15 mouse cellular contexts compared by ENCODE assay signal in the genomic region with DNA sequence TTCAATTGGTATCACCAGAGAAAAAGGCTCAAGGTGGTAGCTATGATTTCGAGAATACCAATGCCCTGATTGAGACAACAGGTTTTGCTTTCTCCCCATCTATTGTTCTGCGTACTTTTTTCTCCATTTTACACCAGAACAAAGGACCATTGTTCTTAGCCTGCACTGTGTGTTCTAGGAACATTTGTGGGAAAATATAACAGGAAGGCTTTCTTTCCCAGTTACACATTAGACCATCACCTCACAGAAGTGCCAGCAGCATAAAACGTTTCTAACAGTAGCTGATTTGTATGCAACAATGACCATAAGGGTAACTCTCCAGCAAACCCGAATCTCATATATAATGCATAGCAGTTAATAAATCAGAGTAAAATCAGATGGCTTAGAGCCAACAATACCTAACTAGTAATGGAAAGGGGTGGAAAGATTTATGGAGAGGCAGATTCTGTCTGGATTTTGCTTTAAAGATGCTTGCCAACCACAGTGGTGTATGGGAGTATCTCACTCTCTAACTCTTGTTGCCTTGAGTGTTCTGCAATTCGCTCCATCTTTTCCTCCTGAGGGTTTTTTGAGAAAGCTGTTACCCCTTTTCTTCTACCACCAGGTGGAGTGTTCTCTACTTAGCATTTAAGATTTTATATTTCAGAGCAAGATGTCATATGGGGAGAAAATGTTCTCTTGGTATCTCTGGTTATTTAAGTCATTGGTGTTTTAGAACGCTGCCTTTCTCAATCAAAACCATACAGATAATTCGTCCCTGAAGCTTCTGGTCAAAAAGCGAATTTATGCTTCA.
DNase-seq lines count a peak whose midpoint lies in the region; ATAC-seq and TF ChIP-seq lines count a peak whose summit lies in the region.
"Had no signal": no experiment of that assay in that cellular context is flagged by ENCODE, and none has a peak within 500 bp of the region (broad histone marks: within the 10 kb centered on the region; RNA-seq: fewer than 3 reads in every experiment).

No protein-coding gene starts in this region.

- H3K27me3 ChIP-seq in intestine, postnatal 0 days (replicated peaks; ENCODE audit: control insufficient read depth, insufficient read depth, low read length), result no peaks in the 10 kb centered on the region
- no peaks in the 10 kb centered on the region for H3K27me3 ChIP-seq in intestine, embryonic 16.5 days (replicated peaks; ENCODE audit: control insufficient read depth, insufficient read depth, low read length)
- no peaks in the 10 kb centered on the region for H3K27me3 ChIP-seq in lung, postnatal 0 days (replicated peaks; ENCODE audit: insufficient read depth, low read length)
- 0 out of 2 replicates have a peak, but pooled peaks cover 3% of the 10 kb centered on the region for H3K27me3 ChIP-seq in embryonic facial prominence, embryonic 14.5 days (replicated peaks; ENCODE audit: control insufficient read depth, insufficient read depth, low read length)

- H3K4me2 ChIP-seq in intestine, postnatal 0 days (replicated peaks; ENCODE audit: low read depth), result no peak overlapping the region
- no peak overlapping the region for H3K4me2 ChIP-seq in intestine, embryonic 16.5 days (ENCODE audit: low read depth, low read length)
- H3K4me2 ChIP-seq in lung, postnatal 0 days (replicated peaks; ENCODE audit: low read depth, low read length), result no peak overlapping the region
- H3K4me2 ChIP-seq in embryonic facial prominence, embryonic 14.5 days (ENCODE audit: low read depth, low read length), result no peak overlapping the region

- H3K4me3 ChIP-seq in intestine, postnatal 0 days (ENCODE audit: low read depth, low read length), result no peak overlapping the region
- no peak overlapping the region for H3K4me3 ChIP-seq in intestine, embryonic 16.5 days (ENCODE audit: low read length)
- H3K4me3 ChIP-seq in lung, postnatal 0 days (ENCODE audit: low read depth, low read length), result no peak overlapping the region
- no peak overlapping the region for H3K4me3 ChIP-seq in embryonic facial prominence, embryonic 14.5 days (ENCODE audit: low read depth, low read length)

- no peak overlapping the region for H3K27ac ChIP-seq in intestine, postnatal 0 days (ENCODE audit: low read depth, low read length)
- H3K27ac ChIP-seq in intestine, embryonic 16.5 days (ENCODE audit: low read length), result no peak overlapping the region
- H3K27ac ChIP-seq in lung, postnatal 0 days (ENCODE audit: low read length), result no peak overlapping the region
- H3K27ac ChIP-seq in embryonic facial prominence, embryonic 14.5 days (replicated peaks; ENCODE audit: low read depth, low read length), result no peak overlapping the region
- H3K27ac ChIP-seq: liver, embryonic 14.5 days; macrophage had no signal

- H3K9ac ChIP-seq in intestine, postnatal 0 days (ENCODE audit: low read depth, low read length), result no peak overlapping the region
- H3K9ac ChIP-seq in intestine, embryonic 16.5 days (ENCODE audit: low read depth, low read length), result no peak overlapping the region
- H3K9ac ChIP-seq in lung, postnatal 0 days (replicated peaks; ENCODE audit: low read depth), result no peak overlapping the region
- no peak overlapping the region for H3K9ac ChIP-seq in embryonic facial prominence, embryonic 14.5 days (ENCODE audit: low read depth, low read length)
- H3K9ac ChIP-seq: liver, embryonic 14.5 days had no signal

- H3K4me1 ChIP-seq in intestine, postnatal 0 days (replicated peaks; ENCODE audit: control insufficient read depth, insufficient read depth, low read length), result no peaks in the 10 kb centered on the region
- no peaks in the 10 kb centered on the region for H3K4me1 ChIP-seq in intestine, embryonic 16.5 days (ENCODE audit: control insufficient read depth, insufficient read depth, low read length)
- no peaks in the 10 kb centered on the region for H3K4me1 ChIP-seq in lung, postnatal 0 days (ENCODE audit: insufficient read depth, low read depth, low read length)
- no peaks in the 10 kb centered on the region for H3K4me1 ChIP-seq in embryonic facial prominence, embryonic 14.5 days (ENCODE audit: control insufficient read depth, insufficient read depth, low read length)

- no peaks in the 10 kb centered on the region for H3K9me3 ChIP-seq in intestine, postnatal 0 days (ENCODE audit: control insufficient read depth)
- no peaks in the 10 kb centered on the region for H3K9me3 ChIP-seq in intestine, embryonic 16.5 days (ENCODE audit: control insufficient read depth, low read length)
- no peaks in the 10 kb centered on the region for H3K9me3 ChIP-seq in lung, postnatal 0 days (ENCODE audit: low read length)
- no peaks in the 10 kb centered on the region for H3K9me3 ChIP-seq in embryonic facial prominence, embryonic 14.5 days (ENCODE audit: control insufficient read depth, low read length)

- no peaks in the 10 kb centered on the region for H3K36me3 ChIP-seq in intestine, postnatal 0 days (ENCODE audit: control insufficient read depth, insufficient read depth)
- no peaks in the 10 kb centered on the region for H3K36me3 ChIP-seq in intestine, embryonic 16.5 days (ENCODE audit: control insufficient read depth, insufficient read depth, low read length)
- H3K36me3 ChIP-seq in lung, postnatal 0 days (ENCODE audit: insufficient read depth, low read length), result no peaks in the 10 kb centered on the region
- no peaks in the 10 kb centered on the region for H3K36me3 ChIP-seq in embryonic facial prominence, embryonic 14.5 days (ENCODE audit: control insufficient read depth, insufficient read depth, low read length)

- WGBS in intestine, postnatal 0 days, result 65% methylated on average over 8 of the region's 8 CpGs
- WGBS in intestine, embryonic 16.5 days, result 67% methylated on average over 8 of the region's 8 CpGs
- 46% methylated on average over 8 of the region's 8 CpGs for WGBS in lung, postnatal 0 days
- 53% methylated on average over 8 of the region's 8 CpGs for WGBS in embryonic facial prominence, embryonic 14.5 days

- no peak for ATAC-seq in intestine, postnatal 0 days
- no peak for ATAC-seq in intestine, embryonic 16.5 days
- no peak for ATAC-seq in lung, postnatal 0 days
- no peak for ATAC-seq in embryonic facial prominence, embryonic 14.5 days (ENCODE audit: low read depth)
- ATAC-seq: activated CD4-positive, CD25-positive, alpha-beta regulatory T cell, adult 4 months; CD4-positive, CD25-positive, alpha-beta regulatory T cell, adult 4 months had no signal

- peak; percentile 33 for TF ChIP-seq CTCF in intestine, postnatal 0 days (IDR thresholded peaks at IDR 0.05; ENCODE audit: low read depth)
- peak; percentile 30 for TF ChIP-seq CTCF in lung, postnatal 0 days (IDR thresholded peaks at IDR 0.05)

- TF ChIP-seq EP300 in lung, postnatal 0 days (IDR thresholded peaks at IDR 0.05), result no peak

- DNase-seq in lung, postnatal 0 days (ENCODE audit: low spot score), result no peak
- no peak for DNase-seq in lung, postnatal 36 days
- DNase-seq in embryonic facial prominence, embryonic 14.5 days (ENCODE audit: low spot score), result peak; percentile 31
- peak; percentile 74 for DNase-seq in retina, postnatal 1 day
- DNase-seq in testis, postnatal 14 days (ENCODE audit: low spot score), result no peak
- DNase-seq: cerebellum, adult 18-20 months; heart, postnatal 14 days; right cerebral cortex, postnatal 25 days; thymus, adult 18-20 months had no signal

Comparison
In these comparisons a context has a peak if more than half of its experiments do, and no peak if none do; other contexts are left out.
1. DNase-seq: peak in embryonic facial prominence, embryonic 14.5 days (single experiment) and retina, postnatal 1 day (single experiment); none in lung, postnatal 0 days (single experiment), lung, postnatal 36 days (single experiment) and testis, postnatal 14 days (single experiment).